Mouse (Mus musculus) bone marrow macrophage, adult 2 months (primary cell): Measurements from ENCODE around the gene Ccdc159. TPM values are rescaled to one million over a fixed set of nuclear protein-coding genes. Genes with fewer than 3 reads are reported as not detected.
A peak's percentile ranks its signal among the peaks of the same experiment; 100 is the strongest.

Experiments used
- H3K27ac ChIP-seq: 2 replicates; pipeline ENCODE4 v1.5.1; 2012; ENCODE audit warnings: low read depth, low read length; ENCODE audit not compliant: insufficient read depth
- H3K4me1 ChIP-seq: 2 replicates; pipeline ENCODE4 v1.6.1; 2012; ENCODE audit warnings: low read length; ENCODE audit not compliant: control insufficient read depth, insufficient read depth
- H3K4me3 ChIP-seq: 2 replicates; pipeline ENCODE4 v1.5.1; 2012; ENCODE audit warnings: mild to moderate bottlenecking, low read length, moderate library complexity; ENCODE audit not compliant: insufficient read depth
- CTCF ChIP-seq: IDR thresholded peaks from 2 replicates; pipeline ENCODE4 v1.5.1; 2012; ENCODE audit warnings: low read depth, mild to moderate bottlenecking, low read length, moderate library complexity
- POLR2A ChIP-seq: IDR thresholded peaks from 2 replicates; pipeline ENCODE4 v1.6.1; 2012; ENCODE audit warnings: mild to moderate bottlenecking, low read depth, low read length, borderline replicate concordance
- polyA plus RNA-seq: library from polyadenylated mRNA; stranded (reverse); fragments of >200 nt; gene quantifications from 2 replicates; pipeline ENCODE4 v1.2.4, GENCODE M21; 2012; ENCODE audit not compliant: missing spikeins, insufficient read depth, insufficient read length

The Ccdc159 gene
- polyA plus RNA-seq, 1 experiment: 4.3 TPM

GRCm38 (mm10) chr9:21918692-21919384 lies 8.4 kb upstream of the Ccdc159 start:
- Histone ChIP-seq H3K4me3 (no peak overlapping the region), H3K27ac (no peak overlapping the region), H3K4me1 (peaks cover 15% of the 10 kb centered on the region)
- TF ChIP-seq CTCF (no peak), POLR2A (no peak)

DNA sequence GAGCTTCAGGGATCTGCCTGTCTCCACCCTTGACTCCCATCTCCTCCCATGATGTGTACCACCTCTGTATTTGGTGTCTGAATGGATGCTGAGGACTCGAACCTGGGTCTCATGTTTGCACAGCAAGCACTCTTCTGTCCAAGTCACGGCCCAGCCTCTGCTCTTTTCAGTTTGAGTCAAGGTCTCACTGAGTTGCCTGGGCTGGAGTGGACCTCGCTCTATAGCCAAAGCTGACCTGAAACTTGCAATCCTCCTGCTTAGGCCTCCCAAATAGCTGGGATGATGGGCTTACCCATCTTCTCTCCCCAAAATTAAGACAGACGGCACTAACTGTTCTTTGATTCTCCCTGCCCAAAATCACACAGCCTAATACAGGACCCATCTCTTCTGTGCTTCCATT lies 4.2 kb upstream of the Ccdc159 start:
- peaks cover 25% of the 10 kb centered on the region for H3K4me1 ChIP-seq
- no peak overlapping the region for H3K4me3 ChIP-seq
- TF ChIP-seq CTCF (no peak), POLR2A (no peak)
- no peak overlapping the region for H3K27ac ChIP-seq

- H3K4me3 ChIP-seq: no peak overlapping the region
- H3K4me1 ChIP-seq: peaks cover 25% of the 10 kb centered on the region
- H3K27ac ChIP-seq: peak overlapping the region; percentile 56
- no peak for TF ChIP-seq CTCF
- TF ChIP-seq POLR2A: no peak
Measured at GRCm38 (mm10) chr9:21923490-21924098, 3.7 kb upstream of the Ccdc159 start.

- TF ChIP-seq CTCF (no peak), POLR2A (no peak)
- H3K27ac ChIP-seq: peak overlapping the region; percentile 56
- H3K4me3 ChIP-seq: no peak overlapping the region
- H3K4me1 ChIP-seq: peaks cover 25% of the 10 kb centered on the region
Measured at GRCm38 (mm10) chr9:21924099-21924493, 3.2 kb upstream of the Ccdc159 start.

- Histone ChIP-seq H3K27ac (no peak overlapping the region), H3K4me3 (no peak overlapping the region), H3K4me1 (peaks cover 25% of the 10 kb centered on the region)
- no peak for TF ChIP-seq POLR2A
- TF ChIP-seq CTCF: no peak
Measured at GRCm38 (mm10) chr9:21925034-21925433, 2.2 kb upstream of the Ccdc159 start.

- no peak overlapping the region for H3K27ac ChIP-seq
- TF ChIP-seq CTCF (no peak), POLR2A (no peak)
- H3K4me1 ChIP-seq: peaks cover 25% of the 10 kb centered on the region
- no peak overlapping the region for H3K4me3 ChIP-seq
Measured at GRCm38 (mm10) chr9:21925506-21925905, 1.8 kb upstream of the Ccdc159 start.

GRCm38 (mm10) chr9:21926155-21926554 lies 1.1 kb upstream of the Ccdc159 start:
- peaks cover 25% of the 10 kb centered on the region for H3K4me1 ChIP-seq
- H3K4me3 ChIP-seq: peak overlapping the region; percentile 68
- no peak for TF ChIP-seq POLR2A
- no peak for TF ChIP-seq CTCF
- no peak overlapping the region for H3K27ac ChIP-seq

- peak overlapping the region; percentile 68 for H3K4me3 ChIP-seq
- peaks cover 25% of the 10 kb centered on the region for H3K4me1 ChIP-seq
- TF ChIP-seq CTCF: no peak
- TF ChIP-seq POLR2A: no peak
- peak overlapping the region; percentile 56 for H3K27ac ChIP-seq
Measured at GRCm38 (mm10) chr9:21926784-21927183, 487 bp upstream of the Ccdc159 start.

- peaks cover 12% of the 10 kb centered on the region for H3K4me1 ChIP-seq
- no peak overlapping the region for H3K4me3 ChIP-seq
- TF ChIP-seq POLR2A (no peak), CTCF (no peak)
- H3K27ac ChIP-seq: no peak overlapping the region
Measured at GRCm38 (mm10) chr9:21929208-21929607, 1.9 kb downstream of the Ccdc159 start.

- H3K4me3 ChIP-seq: no peak overlapping the region
- no peak for TF ChIP-seq POLR2A
- TF ChIP-seq CTCF: no peak
- 0 out of 2 replicates have a peak, but pooled peaks cover 3% of the 10 kb centered on the region for H3K4me1 ChIP-seq
- H3K27ac ChIP-seq: no peak overlapping the region
Measured at GRCm38 (mm10) chr9:21932006-21932405, 4.7 kb downstream of the Ccdc159 start.
